Mouse (Mus musculus): ENCODE data around the gene Srbd1. TPM values are rescaled to one million over a fixed set of nuclear protein-coding genes. Genes with fewer than 3 reads are reported as not detected.

Gene Srbd1
- polyA plus RNA-seq, 1 experiment from 2014 or later: 12.6 TPM

Other genes starting within 250 kb of the Srbd1 start
- 6.0 and 6.1 TPM in 2 replicates for gene Prkce, start 22.6 kb upstream of the Srbd1 start, polyA plus RNA-seq (2014; fragmentation: Nextera tagmentation; extraction: Ambion mirVana)

Data from forebrain, embryonic 11.5 days (tissue).